Comparison of ENCODE assay signal across 12 mouse cellular contexts in the genomic region with DNA sequence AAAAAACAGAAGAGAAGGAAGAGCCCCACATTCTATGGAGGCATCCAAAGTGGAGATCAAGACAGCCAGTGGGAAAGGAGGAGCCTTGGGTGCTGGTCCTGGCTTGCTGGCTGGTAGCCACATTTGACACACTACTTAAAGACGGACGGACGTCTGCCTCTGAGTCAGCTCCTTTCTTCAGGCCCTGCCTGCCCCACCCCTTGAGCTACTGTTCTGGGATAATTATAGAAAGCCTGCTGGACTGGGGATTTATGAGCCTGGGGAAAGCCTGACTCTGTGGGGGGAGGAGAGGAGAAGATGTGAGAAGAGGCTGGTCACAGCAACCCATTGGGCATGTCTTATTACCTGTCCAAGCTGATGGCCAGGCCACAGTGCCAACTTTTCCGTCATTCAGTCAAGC. TPM values are rescaled to one million over a fixed set of nuclear protein-coding genes. Genes with fewer than 3 reads are reported as not detected.
DNase-seq lines count a peak whose midpoint lies in the region; ATAC-seq and TF ChIP-seq lines count a peak whose summit lies in the region.
"Had no signal": no experiment of that assay in that cellular context is flagged by ENCODE, and none has a peak within 500 bp of the region (broad histone marks: within the 10 kb centered on the region; RNA-seq: fewer than 3 reads in every experiment).

No protein-coding gene starts in this region.

- no peak for TF ChIP-seq EP300 in heart, postnatal 0 days (IDR thresholded peaks at IDR 0.05; ENCODE audit: low read depth)

- no peak for ATAC-seq in kidney, embryonic 16.5 days (ENCODE audit: low FRiP score, low TSS enrichment)
- peak; percentile 78 for ATAC-seq in Patski
- ATAC-seq in heart, postnatal 0 days (ENCODE audit: insufficient read depth, low read depth), result 0 out of 2 replicates have a peak, but pooled peaks have one; percentile 58

- H3K27me3 ChIP-seq in kidney, embryonic 16.5 days (ENCODE audit: insufficient read depth, low read length), result no peaks in the 10 kb centered on the region
- H3K27me3 ChIP-seq in Patski, result no peaks in the 10 kb centered on the region
- H3K27me3 ChIP-seq in heart, postnatal 0 days (ENCODE audit: control insufficient read depth, insufficient read depth, low read length), result no peaks in the 10 kb centered on the region
- H3K27me3 ChIP-seq: liver, embryonic 13.5 days had no signal

- peaks cover 10% of the 10 kb centered on the region; the same call in 1 of the 2 replicates for H3K4me1 ChIP-seq in kidney, embryonic 16.5 days (ENCODE audit: insufficient read depth, low read length)
- peaks cover 15% of the 10 kb centered on the region for H3K4me1 ChIP-seq in heart, postnatal 0 days (ENCODE audit: control insufficient read depth, insufficient read depth)
- H3K4me1 ChIP-seq: liver, embryonic 13.5 days had no signal

- CTCF ChIA-PET in Patski (lab: Charles Lee), result interaction anchor here (1.6 kb wide), 1 partner anchor 14 kb away, joined by 4 read pairs; no protein-coding TSS in a partner anchor

- H3K27ac ChIP-seq in kidney, embryonic 16.5 days (ENCODE audit: low read length), result no peak overlapping the region
- H3K27ac ChIP-seq in heart, postnatal 0 days (ENCODE audit: low read depth), result no peak overlapping the region
- H3K27ac ChIP-seq: hindbrain, embryonic 10.5 days; liver, embryonic 13.5 days had no signal

- H3K36me3 ChIP-seq in kidney, embryonic 16.5 days (ENCODE audit: insufficient read depth, low read length), result no peaks in the 10 kb centered on the region
- H3K36me3 ChIP-seq in heart, postnatal 0 days (replicated peaks; ENCODE audit: control insufficient read depth, insufficient read depth, low read length), result no peaks in the 10 kb centered on the region
- H3K36me3 ChIP-seq: hindbrain, embryonic 10.5 days; liver, embryonic 13.5 days had no signal

- TF ChIP-seq CTCF in Patski (IDR thresholded peaks at IDR 0.05), result no peak
- TF ChIP-seq CTCF in heart, postnatal 0 days (IDR thresholded peaks at IDR 0.05; ENCODE audit: low read depth), result no peak

- POLR2A ChIA-PET in Patski (lab: Charles Lee), result interaction anchor here (1.0 kb wide), 1 partner anchor 12 kb away, joined by 3 read pairs; the partner anchor contains the start of gene Gm826

- H3K9me3 ChIP-seq in kidney, embryonic 16.5 days (ENCODE audit: low read length), result no peaks in the 10 kb centered on the region
- H3K9me3 ChIP-seq in heart, postnatal 0 days (replicated peaks; ENCODE audit: control insufficient read depth, low read length), result no peaks in the 10 kb centered on the region
- H3K9me3 ChIP-seq: hindbrain, embryonic 10.5 days; liver, embryonic 13.5 days had no signal

- peak; percentile 25 for DNase-seq in adrenal gland, adult 2 months
- DNase-seq in adrenal gland, postnatal 14 days, result no peak
- peak; percentile 38 for DNase-seq in kidney, postnatal 10 days
- DNase-seq in Patski (ENCODE audit: low read depth, low spot score), result peak; percentile 35
- DNase-seq in heart, postnatal 0 days (ENCODE audit: low spot score), result peak; percentile 46
- DNase-seq in cerebellum, adult 9-11 months, result no peak
- no peak for DNase-seq in cerebellum, postnatal 25 days
- DNase-seq: cerebellum, adult 2 months; left cerebral cortex, postnatal 4 days; liver, embryonic 13.5 days had no signal

- no peak overlapping the region for H3K9ac ChIP-seq in kidney, embryonic 16.5 days (replicated peaks; ENCODE audit: low read length)
- no peak overlapping the region for H3K9ac ChIP-seq in heart, postnatal 0 days (replicated peaks; ENCODE audit: low read depth, low read length)
- H3K9ac ChIP-seq: liver, embryonic 13.5 days had no signal

- WGBS in kidney, embryonic 16.5 days, result 21% methylated on average over 4 of the region's 4 CpGs
- WGBS in heart, postnatal 0 days, result 19% methylated on average over 4 of the region's 4 CpGs

- in situ Hi-C loops in Patski (cut with MboI; ENCODE audit: low pct_unique_long_range_greater_than_20kb), result no loop called here

- H3K4me2 ChIP-seq in kidney, embryonic 16.5 days (replicated peaks; ENCODE audit: low read depth, low read length), result no peak overlapping the region
- peak overlapping the region; percentile 24 for H3K4me2 ChIP-seq in heart, postnatal 0 days (ENCODE audit: low read depth, low read length)
- H3K4me2 ChIP-seq: liver, embryonic 13.5 days had no signal

- H3K4me3 ChIP-seq in kidney, embryonic 16.5 days (ENCODE audit: low read length), result no peak overlapping the region
- H3K4me3 ChIP-seq in heart, postnatal 0 days (ENCODE audit: low read depth, low read length), result no peak overlapping the region
- H3K4me3 ChIP-seq: hindbrain, embryonic 10.5 days; liver, embryonic 13.5 days had no signal

RNA-seq across cellular contexts. Expression of gene Gm826, which starts 12.1 kb away (rescaled TPM):
- total RNA-seq in adrenal gland, adult 2 months (2021), result 1 to 10 TPM; 1.9 to 2.4 TPM
- 0.26 and 0.33 TPM in 2 replicates for polyA plus RNA-seq in adrenal gland, adult 2 months (2012; rRNA removed)
- total RNA-seq in adrenal gland, postnatal 14 days (2021), result 3.5 and 5.0 TPM in 2 replicates
- polyA plus RNA-seq in kidney, embryonic 16.5 days (2015; fragmentation: Nextera tagmentation; extraction: Ambion mirVana), result 0.67 and 0.91 TPM in 2 replicates
- 0.35 TPM for polyA plus RNA-seq in Patski (2021)
- total RNA-seq in heart, postnatal 0 days (2014; rRNA removed; ENCODE audit: low replicate concordance), result 1.5 and 1.9 TPM in 2 replicates
- polyA plus RNA-seq in heart, postnatal 0 days (2015; fragmentation: Nextera tagmentation; extraction: Ambion mirVana), result 8.9 and 9.3 TPM in 2 replicates

RNA-seq across cellular contexts. Expression of gene Mafb, which starts 45.0 kb away (rescaled TPM):
- total RNA-seq in adrenal gland, adult 2 months (2021), result 10 to 100 TPM; 18.0 to 18.1 TPM
- 11.4 and 13.1 TPM in 2 replicates for polyA plus RNA-seq in adrenal gland, adult 2 months (2012; rRNA removed)
- total RNA-seq in adrenal gland, postnatal 14 days (2021), result 21.0 and 23.4 TPM in 2 replicates
- 31.4 and 35.8 TPM in 2 replicates for polyA plus RNA-seq in kidney, embryonic 16.5 days (2015; fragmentation: Nextera tagmentation; extraction: Ambion mirVana)
- 11.8 TPM for polyA plus RNA-seq in Patski (2021)
- 3.8 and 4.8 TPM in 2 replicates for total RNA-seq in heart, postnatal 0 days (2014; rRNA removed; ENCODE audit: low replicate concordance)
- 4.5 and 5.5 TPM in 2 replicates for polyA plus RNA-seq in heart, postnatal 0 days (2015; fragmentation: Nextera tagmentation; extraction: Ambion mirVana)

Comparison
In these comparisons a context has a peak if more than half of its experiments do, and no peak if none do; other contexts are left out.
1. DNase-seq: peak in adrenal gland, adult 2 months (single experiment), kidney, postnatal 10 days (single experiment), Patski (single experiment) and heart, postnatal 0 days (single experiment); none in adrenal gland, postnatal 14 days (single experiment), cerebellum, adult 9-11 months (single experiment) and cerebellum, postnatal 25 days (0 of 2).